Mouse (Mus musculus) WW6 (cell line): ENCODE data around the gene Fyn.

ENCODE experiments used
- DNase-seq: peaks from one replicate; pipeline ENCODE4 v3.0.0-alpha.2; 2013; ENCODE audit warnings: low read depth, low spot score

Fyn gene

GRCm38 (mm10) chr10:39443947-39444346 is 75.3 kb downstream of the Fyn start:
- DNase-seq = no peak

GRCm38 (mm10) chr10:39445870-39446269 is 77.2 kb downstream of the Fyn start:
- no peak for DNase-seq

- DNase-seq = no peak
Observed at GRCm38 (mm10) chr10:39446706-39447105, 78.1 kb downstream of the Fyn start.

- no peak for DNase-seq
Observed at GRCm38 (mm10) chr10:39449179-39449578, 80.5 kb downstream of the Fyn start.

GRCm38 (mm10) chr10:39450356-39450755 is 81.7 kb downstream of the Fyn start:
- no peak for DNase-seq

GRCm38 (mm10) chr10:39451065-39451464 is 82.4 kb downstream of the Fyn start:
- DNase-seq = no peak

- no peak for DNase-seq
Observed at GRCm38 (mm10) chr10:39451918-39452624, 83.4 kb downstream of the Fyn start.

GRCm38 (mm10) chr10:39455344-39455743 is 86.7 kb downstream of the Fyn start:
- DNase-seq = no peak

- no peak for DNase-seq
Observed at GRCm38 (mm10) chr10:39455857-39456620, 87.4 kb downstream of the Fyn start.

GRCm38 (mm10) chr10:39456776-39457175 is 88.1 kb downstream of the Fyn start:
- DNase-seq = no peak

GRCm38 (mm10) chr10:39457281-39457680 is 88.6 kb downstream of the Fyn start:
- DNase-seq = no peak

GRCm38 (mm10) chr10:39458766-39459699 is 90.4 kb downstream of the Fyn start:
- no peak for DNase-seq

- DNase-seq = no peak
Observed at GRCm38 (mm10) chr10:39460621-39461020, 92.0 kb downstream of the Fyn start.

- DNase-seq = no peak
Observed at GRCm38 (mm10) chr10:39461909-39462308, 93.3 kb downstream of the Fyn start.

- no peak for DNase-seq
Observed at GRCm38 (mm10) chr10:39462711-39463110, 94.1 kb downstream of the Fyn start.

- no peak for DNase-seq
Observed at GRCm38 (mm10) chr10:39464383-39464782, 95.7 kb downstream of the Fyn start.

- DNase-seq = no peak
Observed at GRCm38 (mm10) chr10:39467317-39467716, 98.7 kb downstream of the Fyn start.

- no peak for DNase-seq
Observed at GRCm38 (mm10) chr10:39467821-39468220, 99.2 kb downstream of the Fyn start.

- no peak for DNase-seq
Observed at GRCm38 (mm10) chr10:39468576-39468975, 99.9 kb downstream of the Fyn start.

GRCm38 (mm10) chr10:39469341-39469740 is 100.7 kb downstream of the Fyn start:
- no peak for DNase-seq

GRCm38 (mm10) chr10:39470321-39470720 is 101.7 kb downstream of the Fyn start:
- no peak for DNase-seq
